Mouse (Mus musculus) midbrain, embryonic 11.5 days (tissue): ENCODE measurements around the gene Ccdc92b. TPM values are rescaled to one million over a fixed set of nuclear protein-coding genes. Genes with fewer than 3 reads are reported as not detected.
A peak's percentile ranks its signal among the peaks of the same experiment; 100 is the strongest.

Experiments
- ATAC-seq: fragments of 200-750 bp; cut with Nextera tagmentation; 2 replicates; pipeline ENCODE4 v1.8.0; 2017; ENCODE audit warnings: moderate TSS enrichment, moderate library complexity; ENCODE audit not compliant: low FRiP score
- DNase-seq: peaks from one replicate; pipeline ENCODE4 v3.0.0; 2015; ENCODE audit warnings: low spot score; ENCODE audit errors: missing footprints
- H3K27ac ChIP-seq: fragments of 300-500 bp; sonication (generic); 2 replicates; pipeline ENCODE4 v1.5.1; 2014; ENCODE audit warnings: low read depth, low read length
- H3K27me3 ChIP-seq: fragments of 300-500 bp; sonication (generic); 2 replicates; pipeline ENCODE4 v1.6.1; 2014; ENCODE audit warnings: mild to moderate bottlenecking, low read length, moderate library complexity, mixed read lengths; ENCODE audit not compliant: control insufficient read depth, insufficient read depth
- H3K36me3 ChIP-seq: fragments of 300-500 bp; sonication (generic); 2 replicates; pipeline ENCODE4 v1.6.1; 2014; ENCODE audit warnings: mild to moderate bottlenecking, low read length, moderate library complexity, mixed read lengths; ENCODE audit not compliant: control insufficient read depth, insufficient read depth
- H3K4me1 ChIP-seq: fragments of 300-500 bp; sonication (generic); 2 replicates; pipeline ENCODE4 v1.6.1; 2014; ENCODE audit warnings: low read length; ENCODE audit not compliant: control insufficient read depth, insufficient read depth
- H3K4me2 ChIP-seq: fragments of 300-500 bp; sonication (generic); 2 replicates; pipeline ENCODE4 v1.6.1; 2014; ENCODE audit warnings: mild to moderate bottlenecking, moderate library complexity
- H3K4me3 ChIP-seq: fragments of 300-500 bp; sonication (generic); 2 replicates; pipeline ENCODE4 v1.5.1; 2014; ENCODE audit warnings: low read depth, low read length
- H3K9ac ChIP-seq: fragments of 300-500 bp; sonication (generic); 2 replicates; pipeline ENCODE4 v1.6.1; 2014; ENCODE audit warnings: low read length
- H3K9me3 ChIP-seq: fragments of 300-500 bp; sonication (generic); 2 replicates; pipeline ENCODE4 v1.6.1; 2016; ENCODE audit warnings: low read length; ENCODE audit not compliant: control insufficient read depth
- WGBS: fragments of 180-500 bp; shearing (Covaris S2); extraction: QIAGEN DNeasy Blood & Tissue Kit; methylation state at CpG from one replicate; pipeline ENCODE4 v1.1.7; 2014; 5-methylcytosine and 5-hydroxymethylcytosine counted together
- polyA plus RNA-seq: library from polyadenylated mRNA; unstranded; fragments of >200 nt; fragmentation: Nextera tagmentation; extraction: Ambion mirVana; gene quantifications from 2 replicates; pipeline ENCODE4 v1.2.1, GENCODE M21; 2014

Gene Ccdc92b
- polyA plus RNA-seq, 1 experiment from 2014 or later: 1.6 TPM

DNA sequence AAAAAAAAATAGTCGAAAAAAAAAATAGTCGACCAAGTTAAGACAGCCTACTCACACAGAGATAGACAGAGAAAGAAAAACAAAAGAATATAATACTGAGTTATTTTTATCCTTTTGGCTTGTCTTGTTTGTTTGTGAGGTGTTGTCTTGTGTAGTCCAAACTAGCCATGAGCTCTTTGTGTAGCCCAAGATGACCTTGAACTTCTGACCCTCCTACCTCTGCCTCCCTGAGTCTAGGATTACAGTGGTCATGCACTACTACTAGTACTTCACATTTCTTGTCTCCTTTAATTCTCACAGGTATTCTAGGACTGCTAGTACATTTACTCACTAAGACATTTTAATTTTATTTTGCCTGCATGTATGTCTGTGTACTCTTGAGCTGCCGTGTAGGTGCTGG is 8.1 kb downstream of the Ccdc92b start:
- no peaks in the 10 kb centered on the region for H3K4me1 ChIP-seq
- no peaks in the 10 kb centered on the region for H3K27me3 ChIP-seq
- no peak overlapping the region for H3K9ac ChIP-seq
- ATAC-seq (no peak), DNase-seq (peak; percentile 51)
- H3K9me3 ChIP-seq: no peaks in the 10 kb centered on the region
- H3K4me2 ChIP-seq: no peak overlapping the region
- no peaks in the 10 kb centered on the region for H3K36me3 ChIP-seq
- no peak overlapping the region for H3K4me3 ChIP-seq
- WGBS: 87% methylated on average over 3 of the region's 3 CpGs
- H3K27ac ChIP-seq: no peak overlapping the region

DNA sequence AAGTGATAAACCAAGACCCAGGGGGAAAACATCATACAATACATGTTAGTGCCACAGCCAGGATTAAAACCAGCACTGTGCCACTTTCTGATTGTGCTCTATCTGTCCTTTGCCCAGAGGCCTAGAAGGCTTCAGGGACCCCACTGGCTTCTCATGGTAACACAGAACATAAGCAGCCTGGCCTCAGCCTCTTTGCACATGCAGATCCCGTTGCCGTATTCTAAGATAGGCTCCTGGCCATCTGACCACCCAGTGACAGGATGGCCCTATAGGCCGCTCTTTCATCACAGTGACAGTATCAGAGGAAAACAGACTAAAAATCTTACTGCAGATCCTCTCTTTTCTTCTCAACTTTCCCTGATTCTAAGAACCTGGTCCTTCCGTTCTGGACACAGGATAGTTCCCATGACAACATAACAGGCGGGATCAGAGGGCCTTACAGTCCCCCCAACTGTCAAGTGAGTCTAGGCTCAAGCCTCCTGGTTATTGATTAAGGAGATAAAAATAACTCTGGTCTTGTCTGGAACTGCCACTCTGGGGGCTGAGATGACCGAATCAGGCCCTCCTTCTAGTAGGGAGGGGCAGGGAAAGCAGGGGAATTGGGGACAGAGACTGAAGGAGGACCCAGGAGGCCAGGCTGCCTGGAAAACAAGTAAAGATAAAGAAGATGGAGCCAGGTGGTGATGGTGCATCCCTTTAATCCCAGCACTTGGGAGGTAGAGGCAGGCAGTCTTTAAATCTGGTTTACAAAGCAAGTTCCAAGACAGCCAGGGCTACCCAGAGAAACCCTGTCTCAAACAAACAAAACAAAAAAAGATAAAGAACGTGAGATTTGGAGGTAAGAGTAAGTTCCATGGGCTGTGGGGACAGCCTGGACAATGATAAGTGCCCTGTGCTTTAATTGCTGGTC is 12.7 kb downstream of the Ccdc92b start:
- ATAC-seq (no peak), DNase-seq (peak; percentile 73)
- no peak overlapping the region for H3K27ac ChIP-seq
- no peaks in the 10 kb centered on the region for H3K36me3 ChIP-seq
- no peaks in the 10 kb centered on the region for H3K4me1 ChIP-seq
- 75% methylated on average over 7 of the region's 7 CpGs for WGBS
- peaks cover 1% of the 10 kb centered on the region; the same call in 1 of the 2 replicates for H3K27me3 ChIP-seq
- H3K9ac ChIP-seq: no peak overlapping the region
- no peak overlapping the region for H3K4me3 ChIP-seq
- no peak overlapping the region for H3K4me2 ChIP-seq
- H3K9me3 ChIP-seq: no peaks in the 10 kb centered on the region

DNA sequence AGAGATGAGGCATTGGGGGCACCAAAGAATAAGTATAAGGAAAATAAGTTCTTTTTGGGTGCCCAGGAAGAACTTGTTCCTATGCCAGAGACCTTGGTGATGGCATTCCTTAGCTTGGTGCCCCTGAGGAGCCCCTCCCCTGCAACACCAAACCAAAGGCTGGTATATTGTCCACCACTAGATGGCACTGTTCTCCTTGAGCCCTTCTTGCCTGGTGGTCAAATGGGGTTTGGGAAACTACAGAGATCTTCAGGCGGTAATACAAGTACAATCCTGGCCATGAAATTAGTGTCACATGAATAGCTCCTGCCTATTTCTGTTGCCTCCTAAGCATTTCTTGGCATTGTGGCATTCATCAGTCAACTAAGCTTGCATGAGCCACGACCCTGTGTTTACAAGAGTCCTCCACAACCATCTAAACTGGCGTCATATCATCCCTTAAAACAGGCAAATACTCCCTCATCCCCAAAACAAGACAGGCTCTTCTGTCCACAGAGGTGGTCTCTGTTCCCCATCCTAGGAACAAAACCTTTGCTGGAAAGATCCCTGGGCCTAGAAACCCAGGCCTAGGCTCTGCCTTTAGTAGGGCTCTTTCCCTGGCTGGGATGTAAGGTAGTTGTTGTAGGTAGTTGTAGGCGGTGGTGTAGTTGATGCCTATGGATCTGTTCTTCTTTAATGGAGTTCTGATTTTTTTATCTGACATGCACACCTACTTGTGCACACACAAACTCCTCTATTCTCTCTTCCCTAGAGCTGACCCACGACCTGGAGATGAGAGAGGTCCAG is 15.3 kb downstream of the Ccdc92b start:
- no peak overlapping the region for H3K4me3 ChIP-seq
- no peaks in the 10 kb centered on the region for H3K36me3 ChIP-seq
- H3K9me3 ChIP-seq: no peaks in the 10 kb centered on the region
- H3K4me1 ChIP-seq: peaks cover 9% of the 10 kb centered on the region
- DNase-seq (peak; percentile 97), ATAC-seq (peak; percentile 34; the same call in 1 of the 2 replicates)
- WGBS: 68% methylated on average over 5 of the region's 5 CpGs
- H3K27ac ChIP-seq: no peak overlapping the region
- no peak overlapping the region for H3K9ac ChIP-seq
- H3K27me3 ChIP-seq: peaks cover 7% of the 10 kb centered on the region; the same call in 1 of the 2 replicates
- no peak overlapping the region for H3K4me2 ChIP-seq

DNA sequence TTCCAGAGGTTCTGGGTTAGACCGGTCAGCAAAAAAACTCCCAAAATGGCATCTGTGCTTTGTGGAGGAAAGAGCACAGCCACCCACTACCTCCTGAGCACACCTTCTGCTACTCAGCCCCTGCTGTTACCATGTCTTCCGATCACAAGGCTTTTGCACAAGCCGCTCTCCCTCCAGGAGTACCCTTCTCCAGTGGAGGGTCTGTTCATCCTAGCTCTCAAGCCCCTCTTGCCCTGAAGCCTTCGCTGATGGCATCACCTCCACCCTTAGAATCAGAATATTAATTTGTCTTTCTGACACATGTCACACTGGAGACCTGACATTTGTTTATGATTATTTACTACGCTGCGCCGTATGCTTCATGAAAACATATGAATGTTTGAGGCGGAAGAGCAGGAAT is 18.1 kb downstream of the Ccdc92b start:
- Histone ChIP-seq H3K4me1 (peaks cover 9% of the 10 kb centered on the region), H3K9ac (peak overlapping the region; percentile 88), H3K9me3 (no peaks in the 10 kb centered on the region), H3K4me2 (peak overlapping the region; percentile 91), H3K27me3 (peaks cover 7% of the 10 kb centered on the region; the same call in 1 of the 2 replicates), H3K4me3 (peak overlapping the region; percentile 66), H3K27ac (no peak overlapping the region), H3K36me3 (no peaks in the 10 kb centered on the region)
- 26% methylated on average over 8 of the region's 8 CpGs for WGBS
- peak; percentile 90 for DNase-seq
- 0 out of 2 replicates have a peak, but pooled peaks have one; percentile 20 for ATAC-seq

DNA sequence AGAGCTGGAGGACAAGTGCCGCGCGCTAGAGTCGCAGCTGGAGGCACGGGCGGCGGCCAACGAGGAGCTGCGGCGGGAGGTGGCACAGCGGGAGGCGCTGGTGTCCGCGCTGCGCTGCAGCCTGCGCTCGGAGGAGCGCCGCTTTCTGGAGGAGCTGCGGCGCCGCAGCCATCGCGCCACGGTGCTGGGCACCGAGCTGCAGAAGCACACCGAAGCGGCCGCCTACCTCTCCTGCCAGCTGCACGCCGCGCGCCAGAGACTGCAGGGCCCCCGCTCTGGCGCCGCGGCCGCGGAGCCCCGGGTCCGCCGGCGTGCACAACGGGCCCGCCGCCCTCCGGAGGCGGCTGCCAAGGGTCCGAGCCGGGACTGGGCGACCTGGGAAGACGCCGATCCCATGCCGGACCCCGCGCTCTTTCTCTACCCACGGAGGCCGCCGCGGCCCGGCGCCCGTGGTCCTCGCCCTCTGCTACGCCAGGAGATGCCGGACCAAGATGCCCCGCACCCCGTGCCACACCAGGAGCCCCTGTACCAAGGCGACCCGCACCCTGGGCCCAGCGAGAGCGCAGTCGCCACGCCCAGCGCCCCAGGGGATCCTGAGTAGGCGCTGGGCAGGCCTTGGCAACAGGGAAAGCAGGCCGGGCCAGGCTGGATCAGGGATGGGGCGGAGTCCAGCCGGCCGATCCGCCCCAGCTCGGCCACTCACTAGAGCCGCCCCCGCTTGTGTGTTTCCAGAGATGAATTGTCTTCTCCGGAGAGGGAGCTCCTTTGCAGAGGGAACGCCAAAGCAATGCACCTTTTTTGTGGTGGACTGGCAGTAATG is 18.8 kb downstream of the Ccdc92b start:
- ATAC-seq (peak; percentile 86), DNase-seq (peak; percentile 97)
- Histone ChIP-seq H3K9me3 (no peaks in the 10 kb centered on the region), H3K4me2 (peak overlapping the region; percentile 91), H3K27ac (peak overlapping the region; percentile 57), H3K4me3 (peak overlapping the region; percentile 66), H3K4me1 (peaks cover 9% of the 10 kb centered on the region), H3K9ac (peak overlapping the region; percentile 88), H3K36me3 (no peaks in the 10 kb centered on the region), H3K27me3 (peaks cover 7% of the 10 kb centered on the region; the same call in 1 of the 2 replicates)
- under 1% methylated on average over 67 of the region's 86 CpGs for WGBS

DNA sequence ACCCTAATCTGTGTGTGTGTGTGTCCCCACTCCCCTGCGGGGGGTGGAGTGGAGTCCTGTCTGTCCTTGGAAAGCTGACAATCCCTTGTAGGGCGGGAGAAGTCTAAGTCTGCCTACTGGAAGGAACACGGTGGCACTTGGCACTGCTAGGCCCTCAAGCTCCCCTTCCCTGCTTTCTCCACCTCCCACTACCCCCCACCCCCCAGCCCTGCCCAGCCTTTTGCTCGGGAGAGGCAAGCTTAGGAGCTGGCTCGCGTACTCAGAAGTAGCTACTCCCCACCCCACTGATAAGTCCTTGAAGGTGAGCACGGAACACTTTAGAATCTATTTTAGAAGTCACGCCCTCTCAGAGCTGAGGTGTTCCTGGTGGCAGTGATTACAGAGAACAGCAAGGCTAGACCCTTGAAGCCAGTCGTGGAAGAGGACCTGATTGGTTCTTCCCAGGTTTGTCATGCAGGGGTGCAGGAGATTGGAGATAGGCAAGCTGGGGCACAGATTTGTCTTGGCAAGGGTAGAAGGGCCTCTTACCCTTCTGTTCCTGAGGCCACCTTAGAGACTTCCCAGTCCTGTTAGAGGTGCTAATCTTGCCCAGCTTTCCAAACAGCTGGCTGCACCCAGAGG is 19.5 kb downstream of the Ccdc92b start:
- Histone ChIP-seq H3K4me3 (peak overlapping the region; percentile 66), H3K9me3 (no peaks in the 10 kb centered on the region), H3K27ac (no peak overlapping the region; the same call in 1 of the 2 replicates), H3K27me3 (peaks cover 7% of the 10 kb centered on the region; the same call in 1 of the 2 replicates), H3K36me3 (no peaks in the 10 kb centered on the region), H3K4me2 (peak overlapping the region; percentile 91), H3K9ac (peak overlapping the region; percentile 88), H3K4me1 (peaks cover 9% of the 10 kb centered on the region)
- peak; percentile 85 for DNase-seq
- 9% methylated on average over 9 of the region's 9 CpGs for WGBS
- ATAC-seq: peak; percentile 34

DNA sequence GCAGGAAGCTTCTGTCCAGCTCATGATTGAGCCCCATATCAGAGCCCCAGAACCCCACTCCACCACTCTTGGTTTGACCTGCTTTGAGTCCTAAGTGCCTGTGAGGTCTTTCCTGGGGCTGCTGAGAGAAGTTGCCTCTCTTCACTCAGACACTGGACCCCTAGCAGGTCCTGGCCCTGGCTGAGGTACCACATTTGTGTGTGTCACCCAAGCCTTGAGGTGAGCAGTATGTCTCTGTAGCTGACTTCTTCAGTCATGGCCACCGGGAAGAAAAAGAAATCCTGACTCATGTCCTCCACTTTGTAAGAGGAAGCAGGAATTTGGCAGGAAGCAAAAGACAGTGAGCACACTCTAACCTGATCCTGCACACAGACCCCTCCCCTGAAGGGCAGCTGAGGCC is 20.2 kb downstream of the Ccdc92b start:
- Histone ChIP-seq H3K4me1 (peaks cover 9% of the 10 kb centered on the region), H3K36me3 (no peaks in the 10 kb centered on the region), H3K27ac (no peak overlapping the region), H3K9me3 (no peaks in the 10 kb centered on the region), H3K9ac (no peak overlapping the region), H3K27me3 (peaks cover 7% of the 10 kb centered on the region; the same call in 1 of the 2 replicates), H3K4me3 (no peak overlapping the region), H3K4me2 (no peak overlapping the region)
- 70% methylated on average over 1 of the region's 1 CpGs for WGBS
- no peak for ATAC-seq
- DNase-seq: no peak

DNA sequence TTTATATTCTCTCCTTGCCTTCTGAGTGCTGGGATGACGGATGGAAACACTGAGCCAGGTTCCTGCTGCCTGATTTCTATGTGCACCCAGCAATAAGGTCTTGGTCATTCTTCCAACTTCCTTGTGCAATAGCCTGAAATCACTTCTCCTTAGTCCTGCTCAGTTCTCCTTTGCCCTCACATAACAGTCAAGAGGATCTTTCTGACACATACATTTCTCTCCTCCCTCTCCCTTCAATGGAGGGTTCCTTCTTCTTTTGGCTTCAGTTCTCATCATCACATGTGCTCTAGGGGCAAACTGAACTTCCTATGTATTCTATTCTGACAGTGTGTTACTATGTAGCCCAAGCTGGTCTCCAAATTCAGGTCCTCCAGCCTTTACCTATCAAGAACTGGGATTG is 28.6 kb downstream of the Ccdc92b start:
- H3K9ac ChIP-seq: no peak overlapping the region
- ATAC-seq: no peak
- no peaks in the 10 kb centered on the region for H3K27me3 ChIP-seq
- H3K27ac ChIP-seq: no peak overlapping the region
- DNase-seq: peak; percentile 81
- peaks cover 22% of the 10 kb centered on the region for H3K4me1 ChIP-seq
- 89% methylated on average over 1 of the region's 1 CpGs for WGBS
- no peaks in the 10 kb centered on the region for H3K36me3 ChIP-seq
- H3K4me3 ChIP-seq: no peak overlapping the region
- no peaks in the 10 kb centered on the region for H3K9me3 ChIP-seq
- no peak overlapping the region for H3K4me2 ChIP-seq
